Mouse (Mus musculus) brain, embryonic 18.5 days (tissue): ENCODE data around the gene Wdr73.

Experiments used
- DNase-seq: peaks from one replicate; pipeline ENCODE4 v3.0.0-alpha.2; 2012; ENCODE audit warnings: low read depth, low spot score

Wdr73 gene

DNA sequence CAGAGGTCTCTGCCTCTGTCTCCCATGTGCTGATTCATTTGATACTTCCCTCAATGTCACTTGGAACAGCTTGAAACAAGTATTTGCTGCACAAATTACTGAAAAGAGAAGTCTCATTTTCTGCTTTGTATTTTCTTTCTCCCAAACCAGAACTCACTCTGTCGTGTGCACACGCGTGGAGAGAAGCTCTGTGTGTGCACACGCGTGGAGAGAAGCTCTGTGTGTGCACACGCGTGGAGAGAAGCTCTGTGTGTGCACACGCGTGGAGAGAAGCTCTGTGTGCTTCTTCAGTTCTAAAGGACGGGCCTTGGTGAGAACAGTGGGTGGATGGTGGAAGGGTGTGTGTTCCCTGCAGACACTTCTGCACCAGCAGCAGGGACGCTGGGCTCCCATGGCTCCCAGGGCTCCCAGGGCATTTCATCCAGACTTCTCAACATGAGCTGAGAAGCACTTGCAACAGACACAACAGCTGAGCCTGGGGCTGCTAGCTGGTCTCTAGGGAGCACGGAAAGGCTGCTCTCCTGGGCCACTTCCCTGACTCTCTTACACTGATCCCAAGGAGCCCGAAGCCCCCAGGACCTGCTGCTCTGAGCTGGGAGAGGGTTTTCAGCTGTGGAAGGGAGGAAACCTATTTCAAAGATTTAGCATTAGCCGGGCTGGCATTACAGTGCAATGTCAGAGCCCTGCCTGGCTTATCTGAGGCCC, 6.1 kb downstream of the Wdr73 start:
- DNase-seq = no peak

DNA sequence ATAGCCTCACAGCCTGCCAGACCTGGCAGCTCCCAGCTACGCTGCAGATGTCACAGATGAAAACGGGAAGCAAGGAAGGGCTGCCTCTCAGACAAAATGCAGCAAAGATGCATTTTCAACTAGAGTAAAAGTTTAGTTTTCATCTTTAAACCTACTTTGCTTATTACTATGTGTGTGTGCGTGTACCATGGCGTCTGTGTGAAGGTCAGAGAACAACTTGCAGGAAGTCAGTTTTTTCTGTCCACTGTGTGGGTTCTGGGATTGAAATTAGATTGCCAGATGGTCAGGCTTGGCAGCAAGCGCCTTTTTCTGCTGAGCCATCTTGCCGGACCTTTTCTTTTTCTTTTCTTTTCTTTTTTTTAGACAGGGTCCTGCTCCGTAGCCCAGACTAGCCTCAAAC, 6.9 kb downstream of the Wdr73 start:
- DNase-seq = no peak

DNA sequence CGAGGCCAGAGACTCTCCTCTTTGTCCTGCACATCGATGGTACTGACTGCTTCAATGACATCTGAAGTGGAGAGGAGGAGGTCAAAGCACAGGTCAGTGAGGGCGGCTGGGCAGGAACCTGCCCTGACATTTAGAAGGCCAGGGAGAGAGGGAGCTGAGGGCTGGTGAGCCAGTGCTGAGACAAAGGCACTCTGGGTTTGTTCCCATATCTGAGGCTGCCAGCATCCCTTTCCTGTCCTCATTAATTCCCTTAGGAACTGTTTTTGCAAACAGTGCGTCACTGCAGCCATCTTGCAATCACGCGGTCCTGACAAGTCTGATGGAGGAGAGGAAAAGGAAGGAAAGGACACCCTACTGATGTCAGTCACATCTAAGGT, 7.3 kb downstream of the Wdr73 start:
- no peak for DNase-seq

DNA sequence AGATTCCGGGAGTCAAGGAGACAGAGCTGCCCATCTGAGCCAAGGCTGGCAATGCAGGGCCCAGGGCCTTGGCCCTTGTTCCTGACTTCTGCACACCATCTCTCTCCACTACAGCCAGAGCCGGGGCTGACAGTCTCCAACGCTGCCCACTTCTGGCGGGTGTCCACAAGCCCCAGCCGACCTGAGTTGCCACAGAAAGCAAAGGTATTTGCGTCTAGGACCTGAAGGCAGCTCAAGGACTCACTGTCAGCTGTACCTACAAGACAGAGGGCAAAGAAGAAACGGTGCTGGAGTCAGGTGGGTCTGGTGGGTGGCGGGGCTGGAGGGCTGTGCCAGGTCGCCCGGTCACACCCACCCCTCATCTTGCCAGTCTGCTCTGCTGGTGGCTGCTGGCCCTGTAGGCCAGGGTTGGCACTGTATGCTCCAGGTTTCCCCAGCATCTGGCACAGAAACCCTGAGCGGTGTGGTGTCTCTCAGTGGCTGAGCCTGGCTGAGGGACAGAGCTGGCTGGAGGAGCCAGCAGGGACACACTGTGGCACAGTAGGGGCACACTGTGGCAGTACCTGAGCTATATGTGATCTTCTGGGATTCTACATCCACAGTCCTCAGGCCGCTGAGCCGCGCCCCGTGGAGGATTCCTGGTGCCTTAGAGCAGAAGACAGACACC, 7.8 kb downstream of the Wdr73 start:
- no peak for DNase-seq

DNA sequence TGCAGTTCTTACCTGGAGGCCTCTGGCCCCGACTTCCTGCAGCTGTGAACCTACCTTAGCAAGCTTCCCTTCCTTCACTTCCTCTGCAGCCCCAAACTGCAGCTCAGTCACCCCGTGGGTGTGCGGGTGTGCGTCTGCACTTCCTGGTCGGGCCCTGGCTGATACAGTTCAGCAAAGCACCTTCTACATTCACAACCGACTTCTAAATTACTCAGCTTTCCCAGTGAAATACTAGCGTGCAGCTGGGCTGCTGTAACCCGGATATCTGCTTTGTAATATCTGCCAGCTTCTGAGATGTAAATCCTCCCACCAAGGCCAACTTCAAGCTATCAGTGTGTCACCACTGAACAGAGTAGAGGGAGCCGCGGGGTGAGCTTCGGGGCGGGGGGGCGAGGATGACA, 11.2 kb downstream of the Wdr73 start:
- DNase-seq = no peak

DNA sequence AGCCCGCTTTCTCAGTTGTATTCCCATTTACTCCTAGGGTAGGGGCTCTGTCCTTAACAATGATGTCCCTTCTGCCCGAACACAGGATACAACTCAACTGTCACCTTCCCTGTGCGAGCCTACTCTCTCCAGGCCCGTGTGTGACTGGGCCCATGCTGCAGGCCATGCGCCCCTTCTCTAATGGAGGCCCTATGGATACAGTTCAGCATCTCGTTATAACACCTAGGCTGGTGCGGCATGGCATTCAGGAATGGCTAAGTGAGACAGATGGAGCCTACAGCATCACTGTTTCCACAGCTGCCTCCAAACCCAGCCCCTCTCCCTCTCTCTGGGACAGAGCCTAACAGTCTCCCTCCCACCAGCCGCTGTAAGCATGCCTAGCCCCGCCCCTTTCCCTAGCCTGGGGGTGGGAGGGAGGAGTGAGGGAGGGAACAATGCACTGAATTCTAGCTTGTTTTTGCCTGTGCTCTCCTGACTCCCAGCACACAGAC, 12.0 kb downstream of the Wdr73 start:
- no peak for DNase-seq

DNA sequence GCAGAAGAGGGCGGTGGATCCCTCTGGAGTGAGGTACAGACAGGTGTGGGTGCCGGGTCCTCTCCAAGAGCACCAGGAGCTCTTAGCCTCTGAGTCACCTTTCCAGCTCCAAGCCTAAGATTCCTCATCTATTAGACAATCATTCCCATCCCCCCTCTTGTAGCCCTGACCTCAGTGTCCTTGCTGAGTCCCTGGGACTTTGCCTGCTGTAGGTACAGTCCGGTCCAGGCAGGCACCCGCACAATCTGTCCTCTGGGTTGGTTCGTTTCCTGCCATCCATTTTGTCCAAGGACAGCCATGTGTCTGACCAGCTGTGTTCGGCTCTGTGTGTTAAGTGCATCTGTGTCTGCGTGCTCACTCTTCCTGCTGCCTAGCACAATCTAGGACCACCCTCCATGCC, 12.5 kb downstream of the Wdr73 start:
- DNase-seq = no peak

DNA sequence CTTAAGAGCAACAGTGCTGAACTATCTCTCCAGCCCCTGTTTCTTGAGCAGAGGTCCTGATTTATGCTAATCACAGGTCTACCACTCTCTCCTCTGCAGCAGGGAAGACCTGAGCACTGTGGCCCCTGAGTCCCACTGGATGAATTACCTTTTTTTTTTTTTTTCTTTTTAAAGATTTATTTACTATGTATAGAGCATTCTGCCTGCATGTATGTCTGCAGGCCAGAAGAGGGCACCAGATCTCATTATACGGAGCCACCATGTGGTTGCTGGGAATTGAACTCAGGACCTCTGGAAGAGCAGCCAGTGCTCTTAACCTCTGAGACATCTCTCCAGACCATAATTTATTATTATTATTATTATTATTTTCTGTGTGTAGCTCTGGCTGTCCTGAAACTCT, 15.4 kb downstream of the Wdr73 start:
- DNase-seq = no peak

DNA sequence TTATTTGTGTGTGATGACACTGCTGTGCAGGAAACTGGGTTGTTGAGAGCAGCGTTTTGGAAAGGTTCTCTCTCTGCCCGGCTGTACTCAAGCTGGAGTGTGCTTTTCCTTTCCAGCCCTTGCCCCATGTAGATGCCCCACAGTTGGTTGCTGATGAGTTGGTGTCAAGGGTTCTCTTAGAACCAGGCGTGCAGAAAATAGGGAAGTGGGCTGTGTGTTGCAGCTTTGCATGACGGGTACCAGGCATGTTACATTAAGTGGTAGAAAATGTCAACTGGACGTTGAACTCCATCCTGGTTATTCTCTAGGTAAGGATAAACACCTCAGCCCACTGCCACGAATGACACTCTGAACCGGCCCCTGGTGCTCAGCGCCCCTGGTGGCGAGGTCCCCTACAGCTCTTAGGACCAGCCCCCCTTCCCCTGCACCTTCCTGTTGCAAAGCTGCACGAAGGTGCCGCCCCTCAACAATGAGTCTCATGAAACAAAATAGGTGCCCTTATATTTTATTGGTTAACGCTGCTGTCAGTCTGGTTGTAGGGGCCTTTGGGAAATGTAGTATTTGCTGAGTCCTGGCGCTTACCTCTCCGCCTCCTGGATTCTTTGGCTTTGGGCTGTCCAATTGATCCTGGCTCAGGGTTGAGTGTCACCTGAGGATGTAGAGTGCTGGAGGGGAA, 18.1 kb downstream of the Wdr73 start:
- peak; percentile 88 for DNase-seq

DNA sequence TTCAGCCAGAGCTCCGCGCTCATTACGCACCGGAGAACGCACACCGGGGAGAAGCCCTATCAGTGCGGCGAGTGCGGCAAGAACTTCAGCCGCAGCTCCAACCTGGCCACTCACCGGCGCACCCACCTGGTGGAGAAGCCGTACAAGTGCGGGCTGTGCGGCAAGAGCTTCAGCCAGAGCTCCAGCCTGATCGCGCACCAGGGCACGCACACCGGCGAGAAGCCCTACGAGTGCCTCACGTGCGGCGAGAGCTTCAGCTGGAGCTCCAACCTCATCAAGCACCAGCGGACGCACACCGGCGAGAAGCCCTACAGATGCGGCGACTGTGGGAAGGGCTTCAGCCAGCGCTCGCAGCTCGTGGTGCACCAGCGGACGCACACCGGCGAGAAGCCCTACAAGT, 25.3 kb downstream of the Wdr73 start:
- DNase-seq = no peak

DNA sequence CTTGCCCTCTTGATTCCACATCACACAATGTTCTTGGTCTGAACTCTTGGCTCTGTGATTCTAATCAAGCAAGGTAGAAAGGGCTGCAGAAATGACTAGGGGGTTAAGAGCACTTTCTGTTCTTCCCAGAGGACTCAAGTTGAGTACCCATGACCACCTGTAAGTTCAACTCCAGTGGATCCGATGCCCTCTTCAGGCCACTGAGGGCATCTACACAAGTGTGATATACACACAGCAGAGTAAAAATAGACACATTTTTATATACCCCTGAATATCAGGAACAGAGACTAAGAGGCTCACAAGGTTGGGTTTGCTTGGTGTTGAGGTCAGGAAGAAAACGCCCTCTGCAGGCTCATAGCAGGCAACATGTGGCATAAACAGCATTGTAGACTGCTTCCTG, 27.4 kb downstream of the Wdr73 start:
- no peak for DNase-seq

DNA sequence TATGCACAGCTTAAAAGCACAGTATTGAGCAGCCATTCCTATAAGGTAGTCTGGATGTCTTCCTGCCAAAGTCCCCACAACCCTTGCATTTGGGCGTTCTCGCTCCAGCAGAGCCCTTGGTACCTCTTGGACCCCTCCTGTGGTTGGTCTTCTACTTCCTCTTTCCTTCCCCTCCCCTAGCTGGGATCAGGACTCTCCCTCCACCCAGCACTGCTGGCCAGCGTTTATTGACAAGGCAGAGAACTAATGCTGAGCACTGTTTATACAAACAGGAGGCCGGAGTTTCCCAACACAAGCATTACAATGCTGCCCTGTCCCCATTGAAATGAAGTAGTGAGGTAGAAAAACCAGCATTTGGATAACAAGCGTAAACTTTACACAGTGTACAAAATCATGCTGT, 28.0 kb downstream of the Wdr73 start:
- no peak for DNase-seq

DNA sequence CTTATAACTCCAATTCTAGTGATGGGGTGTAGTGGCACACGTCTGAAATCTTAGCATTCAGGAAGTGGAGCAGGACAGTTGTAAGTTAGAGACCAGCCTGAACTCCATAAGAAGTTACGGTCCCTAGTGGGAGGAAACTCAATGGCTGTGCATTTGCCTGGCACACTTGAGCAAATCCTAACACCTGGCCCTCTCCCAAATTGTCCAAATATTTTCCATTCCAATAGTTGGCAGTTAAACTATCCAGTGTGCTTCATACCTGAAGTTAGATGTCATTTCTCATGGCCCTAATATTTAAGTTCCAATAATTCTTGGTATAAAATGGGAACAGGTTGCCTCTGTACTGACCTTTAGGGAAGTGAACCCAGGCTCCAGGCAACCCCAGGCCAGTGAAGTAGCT, 32.4 kb downstream of the Wdr73 start:
- no peak for DNase-seq

DNA sequence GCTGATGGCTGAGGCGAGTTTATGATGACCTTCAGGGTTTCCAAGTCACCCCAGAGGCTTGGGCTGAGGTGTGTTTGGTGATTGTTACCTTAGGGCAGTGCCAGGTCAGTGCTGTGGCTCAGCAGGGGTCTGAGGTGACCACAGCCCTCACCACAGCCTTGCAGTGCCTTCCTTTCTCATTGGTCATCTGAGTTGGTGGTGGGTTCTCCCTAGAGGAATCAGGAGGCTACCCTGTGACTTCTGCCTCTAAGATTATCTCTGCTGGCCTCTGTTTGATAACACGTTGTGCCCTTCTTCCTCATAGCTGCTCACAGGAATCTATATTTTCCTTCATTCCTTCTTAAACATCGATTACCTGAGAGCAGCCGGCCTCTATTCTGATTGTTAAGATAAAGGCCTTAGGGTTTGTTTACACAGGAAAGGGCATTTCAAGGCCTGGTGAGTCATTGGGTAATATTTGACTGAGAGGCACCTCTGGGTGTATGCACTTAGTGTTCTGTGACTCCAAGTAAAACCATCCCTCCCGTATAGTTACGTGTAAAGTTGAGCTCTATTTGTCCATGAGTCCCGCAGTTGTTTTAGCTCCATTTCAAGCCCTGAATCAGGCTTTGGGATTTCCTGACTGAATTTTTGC, 34.4 kb downstream of the Wdr73 start:
- no peak for DNase-seq

DNA sequence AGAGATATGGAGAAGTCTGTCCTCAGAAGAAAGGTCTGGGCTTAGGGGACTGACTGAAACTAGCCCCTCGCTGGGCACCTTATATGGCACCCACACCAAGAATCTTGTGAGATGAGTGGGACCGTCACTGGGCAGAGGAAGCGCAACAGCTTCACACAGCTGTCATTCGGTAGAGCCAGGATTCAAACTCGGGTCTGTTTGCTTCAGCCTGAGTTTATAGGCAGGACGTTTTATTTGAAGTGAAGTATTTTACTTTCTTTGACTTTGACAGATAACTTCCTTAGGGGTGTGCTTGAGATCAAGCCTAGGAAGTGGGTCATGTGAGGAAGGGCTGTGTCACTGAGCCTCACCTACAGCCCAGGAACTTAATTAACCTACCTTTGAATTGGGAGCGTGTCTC, 35.5 kb downstream of the Wdr73 start:
- no peak for DNase-seq

DNA sequence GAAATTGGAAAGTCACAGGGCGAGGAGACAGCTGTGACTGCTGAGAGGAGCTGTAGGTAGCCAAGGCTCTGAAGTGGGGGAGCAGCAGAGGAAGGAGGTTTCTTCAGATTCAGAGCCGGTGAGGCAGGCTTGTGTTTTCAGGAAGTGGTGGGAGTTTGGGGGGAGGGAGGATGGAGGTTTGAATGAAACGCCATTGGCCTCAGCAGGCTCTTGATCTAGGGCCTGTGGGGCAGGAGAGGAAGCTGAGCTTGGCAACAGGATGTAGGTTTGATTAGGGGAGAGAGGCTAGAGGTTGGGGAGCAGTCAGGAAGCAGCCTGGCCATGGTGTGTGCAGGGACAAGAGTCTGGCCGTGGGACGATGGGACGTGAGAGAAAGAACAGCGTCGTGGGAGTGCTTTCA, 36.2 kb downstream of the Wdr73 start:
- DNase-seq = no peak

DNA sequence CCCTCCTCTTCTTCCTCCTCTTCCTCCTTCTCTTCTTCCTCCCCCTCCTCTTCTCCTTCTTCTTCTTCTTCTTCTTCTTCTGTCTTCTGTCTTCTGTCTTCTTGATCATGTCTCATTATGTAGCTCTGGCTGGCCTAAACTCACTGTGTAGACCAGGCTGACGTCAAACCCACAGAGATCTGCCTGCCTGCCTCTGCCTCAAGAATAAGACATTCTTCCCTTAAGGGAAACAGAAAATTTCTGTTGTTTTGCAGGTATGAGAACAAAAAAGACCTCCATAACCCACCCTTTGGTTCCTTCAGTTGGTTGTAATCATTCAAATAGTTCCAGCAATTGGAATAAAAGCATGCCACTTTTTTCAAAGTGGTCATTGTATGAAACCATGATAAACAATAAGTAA, 36.9 kb downstream of the Wdr73 start:
- no peak for DNase-seq

DNA sequence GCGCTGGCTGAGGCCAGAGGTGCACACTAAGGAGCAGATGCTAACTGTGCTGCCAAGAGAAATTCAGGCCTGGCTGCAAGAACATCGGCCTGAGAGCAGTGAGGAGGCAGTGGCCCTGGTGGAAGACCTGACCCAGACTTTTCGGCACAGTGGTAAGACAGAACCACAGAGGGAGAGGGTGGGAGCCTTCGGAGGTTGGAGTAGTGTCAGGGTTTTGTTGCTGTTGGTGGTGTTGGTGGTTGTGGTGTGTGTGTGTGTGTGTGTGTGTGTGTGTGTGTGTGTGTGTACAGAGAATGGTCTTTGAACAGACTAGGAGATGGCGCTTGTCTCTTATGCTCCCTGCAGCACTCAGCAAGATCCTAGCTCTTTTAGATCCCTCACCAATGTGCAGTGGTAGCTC, 37.5 kb downstream of the Wdr73 start:
- DNase-seq = no peak

DNA sequence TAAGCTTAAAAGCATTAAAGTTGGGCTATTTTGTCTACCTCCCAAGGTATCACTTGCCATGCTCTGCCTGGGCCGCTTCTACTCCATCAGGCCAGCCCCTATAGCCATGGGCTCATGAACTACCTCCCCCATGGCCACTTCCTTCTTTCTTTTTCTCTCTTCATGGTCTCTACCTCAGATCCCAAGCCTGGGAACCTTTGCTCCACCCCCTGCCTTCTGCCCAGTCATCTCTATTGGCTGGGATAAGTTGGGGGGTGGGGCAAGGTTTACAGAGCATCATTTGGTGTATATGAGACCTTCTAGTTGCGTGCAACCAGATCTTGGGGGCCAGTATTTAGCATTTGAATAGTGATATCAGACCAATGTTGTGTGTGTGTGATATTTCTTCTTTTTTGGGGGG, 38.6 kb downstream of the Wdr73 start:
- DNase-seq = no peak

DNA sequence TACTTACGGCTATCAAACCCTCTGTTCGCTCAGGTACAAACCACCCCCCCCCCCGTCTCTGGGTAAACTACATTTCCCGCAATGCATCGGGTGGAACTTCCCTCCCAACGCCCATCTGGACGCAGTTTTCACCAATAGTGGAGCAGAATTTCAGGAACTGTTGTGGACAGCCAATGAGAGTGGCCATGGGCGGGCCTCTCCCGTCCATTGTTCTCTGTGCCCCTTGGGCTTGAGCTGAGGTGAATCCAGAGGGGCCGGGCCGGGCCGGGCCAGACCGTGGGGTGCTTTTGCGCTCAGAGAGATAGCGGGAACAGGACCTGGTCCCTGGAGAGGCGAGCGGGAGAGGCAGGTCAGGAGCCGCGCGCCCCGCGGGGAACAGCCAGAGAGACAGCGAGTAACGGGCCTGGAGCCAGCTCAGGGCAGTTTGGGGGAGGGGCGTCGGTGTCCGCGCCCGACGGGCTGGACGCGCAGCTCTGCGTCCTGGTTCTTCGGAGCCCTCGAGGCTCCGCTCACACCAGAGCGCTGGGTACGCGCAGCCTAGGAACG, 40.3 kb downstream of the Wdr73 start, which contains the start of gene Zscan2:
Gene Zscan2 (plus strand): TSS at position 192 of the 546 bp plus-strand sequence.
- DNase-seq = peak; percentile 96

DNA sequence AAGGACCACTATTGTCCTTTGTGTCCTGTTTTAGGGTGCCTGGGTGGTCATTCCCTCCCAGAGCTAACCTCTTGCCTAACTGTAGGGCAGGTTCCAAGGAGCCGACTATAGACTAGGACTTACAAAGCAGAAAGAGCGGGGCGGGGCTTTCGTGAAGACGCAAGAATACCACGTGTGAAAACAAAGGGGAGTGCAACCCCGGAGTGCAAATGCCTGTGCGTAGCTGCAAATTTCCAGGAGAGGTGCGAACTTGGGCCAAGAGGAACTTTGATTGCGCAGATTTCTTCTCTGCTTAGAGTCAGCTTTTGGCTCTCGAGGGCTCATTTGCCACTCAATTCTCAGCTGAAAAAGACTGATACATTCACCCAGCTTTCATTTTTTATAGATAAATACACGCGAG, 40.8 kb downstream of the Wdr73 start:
- peak; percentile 47 for DNase-seq

DNA sequence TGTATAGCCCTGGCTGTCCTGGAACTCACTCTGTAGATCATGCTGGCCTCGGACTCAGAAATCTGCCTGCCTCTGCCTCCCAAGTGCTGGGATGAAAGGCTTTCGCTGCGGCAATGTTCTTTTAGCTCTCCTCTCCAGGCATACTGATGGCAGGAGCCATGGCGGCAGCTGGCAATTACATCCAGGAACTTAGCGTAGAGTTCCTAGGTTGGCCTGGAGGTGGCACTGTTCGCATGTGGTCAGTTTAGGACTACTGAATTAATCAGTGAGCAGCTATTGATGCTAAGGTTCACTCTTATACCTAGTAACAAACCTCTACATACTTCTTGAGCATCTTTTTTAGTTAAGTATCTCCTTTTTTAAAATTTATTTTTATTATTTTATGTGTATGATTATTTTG, 43.9 kb downstream of the Wdr73 start:
- DNase-seq = no peak
